Mouse (Mus musculus) E14TG2a.4 (cell line): ENCODE data around the gene Dtd1.

Experiments
- CTCF ChIP-seq: conservative IDR thresholded peaks from 2 replicates; pipeline ENCODE4 v1.5.1; 2014; ENCODE audit warnings: low read length
- NANOG ChIP-seq: IDR thresholded peaks from 2 replicates; pipeline ENCODE4 v1.6.1; 2014; ENCODE audit warnings: borderline replicate concordance, low read length, mixed read lengths

DNA sequence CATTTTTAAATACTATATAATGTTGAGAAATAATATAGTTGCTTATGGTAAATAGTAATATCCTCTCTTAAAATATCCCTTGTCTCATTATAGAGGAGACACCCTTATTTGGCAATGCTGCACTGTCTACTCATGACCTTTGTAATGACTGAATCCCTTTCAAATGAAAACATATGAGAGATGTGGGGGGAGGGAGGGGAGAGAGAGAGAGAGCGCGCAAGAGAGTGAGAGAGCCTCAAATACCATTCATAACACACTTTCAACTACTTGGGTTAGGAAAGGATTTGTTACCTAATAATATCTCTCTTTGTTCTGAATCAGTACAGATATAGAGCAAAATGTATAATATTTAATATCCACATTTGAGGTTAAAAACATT lies 169.4 kb downstream of the Dtd1 start:
- TF ChIP-seq CTCF (no peak), NANOG (no peak)
